Mouse (Mus musculus): ENCODE measurements around the gene Tpt1.
"Not testable (repeated sequence)": the region's sequence is repeated elsewhere in the genome, so short reads cannot be mapped to it uniquely, and the experiment has no call there.

The Tpt1 gene

DNA sequence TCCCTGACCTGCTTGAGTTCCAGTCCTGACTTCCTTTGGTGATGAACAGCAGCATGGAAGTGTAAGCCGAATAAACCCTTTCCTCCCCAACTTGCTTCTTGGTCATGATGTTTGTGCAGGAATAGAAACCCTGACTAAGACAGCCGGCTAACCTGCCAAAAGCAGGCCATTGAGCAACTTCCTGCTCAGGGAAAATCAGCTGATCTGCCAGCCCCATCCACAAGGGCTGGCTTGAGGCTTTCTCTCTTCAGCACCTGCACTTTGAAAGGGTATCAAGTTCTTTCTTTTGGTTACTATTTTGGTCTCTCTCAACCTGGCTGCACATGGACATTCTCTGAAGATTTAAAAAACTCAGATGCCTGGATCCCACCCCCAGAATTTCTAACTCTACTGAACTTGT lies 3.1 kb upstream of the Tpt1 start:
- in situ Hi-C loops (cut with MboI, MseI) = not testable (repeated sequence)

DNA sequence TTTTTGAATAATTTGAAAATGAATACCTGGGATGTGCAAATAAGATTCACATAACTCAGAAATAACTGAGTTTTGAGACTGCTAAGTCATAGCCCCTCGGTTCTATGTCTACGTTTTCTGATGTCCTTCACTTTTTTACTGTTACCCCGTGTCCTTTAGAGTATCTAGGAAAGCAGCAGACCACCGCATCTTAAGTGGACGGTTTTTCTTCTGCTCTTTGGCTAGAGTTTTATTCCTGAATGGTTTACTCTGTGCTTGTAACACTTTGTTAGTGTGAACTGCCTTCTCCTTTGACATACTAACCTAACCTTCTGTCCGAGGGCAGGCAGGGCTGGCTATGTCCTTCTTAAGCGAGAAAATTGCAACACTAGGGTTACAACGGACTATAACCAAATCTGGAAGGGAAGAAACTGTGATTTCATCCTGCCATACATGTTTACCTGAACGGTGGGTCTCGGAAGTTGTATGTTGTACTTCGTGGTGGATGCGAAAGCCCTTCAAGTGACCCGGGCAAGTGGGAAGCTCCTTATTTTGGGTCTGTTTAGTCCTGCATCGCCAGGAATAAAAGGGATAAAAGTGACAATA lies 690 bp upstream of the Tpt1 start:
- in situ Hi-C loops (cut with MboI, MseI) = no loop called here

DNA sequence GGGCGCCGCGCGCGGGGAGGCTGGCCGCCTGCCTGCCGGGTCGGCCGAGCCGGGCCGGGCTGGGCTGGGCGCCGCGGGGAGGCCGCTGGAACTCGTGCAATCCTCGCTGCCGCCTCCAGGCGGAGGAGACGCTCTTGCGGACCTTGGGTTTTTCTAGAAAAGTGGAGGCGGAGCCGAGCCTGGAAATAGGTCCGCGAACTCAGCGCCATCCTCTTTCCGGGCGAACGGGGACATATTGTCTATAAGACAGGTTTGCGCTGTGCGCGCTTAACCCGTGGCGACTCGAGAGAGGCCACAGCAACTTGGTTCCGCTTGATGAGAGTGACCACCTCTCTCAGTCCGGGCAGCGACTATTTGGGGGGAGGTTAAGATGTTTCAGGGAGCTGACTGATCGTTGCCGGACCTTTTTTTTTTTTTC lies 814 bp downstream of the Tpt1 start:
- in situ Hi-C loops (cut with MboI, MseI) = no loop called here

DNA sequence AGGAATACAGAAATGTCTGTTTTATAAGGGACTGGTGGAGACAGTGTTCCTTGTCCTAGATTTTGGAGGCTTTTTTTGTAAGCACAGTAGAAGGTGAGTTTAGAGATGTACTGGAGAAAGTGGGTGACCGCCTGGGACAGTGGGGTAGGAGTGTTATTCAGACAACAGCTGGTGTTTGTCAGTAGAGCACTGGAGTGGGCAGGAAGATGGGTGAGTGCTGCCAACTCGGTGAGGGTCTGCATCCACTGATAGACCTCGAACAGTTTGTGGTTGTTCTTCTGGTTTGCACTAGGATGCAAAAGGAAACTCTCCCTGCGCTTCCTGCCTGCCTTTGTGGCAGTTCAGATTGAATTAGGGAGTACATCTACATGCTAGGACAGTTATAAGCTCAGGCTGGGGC lies 2.8 kb downstream of the Tpt1 start:
- in situ Hi-C loops (cut with MboI, MseI) = no loop called here

DNA sequence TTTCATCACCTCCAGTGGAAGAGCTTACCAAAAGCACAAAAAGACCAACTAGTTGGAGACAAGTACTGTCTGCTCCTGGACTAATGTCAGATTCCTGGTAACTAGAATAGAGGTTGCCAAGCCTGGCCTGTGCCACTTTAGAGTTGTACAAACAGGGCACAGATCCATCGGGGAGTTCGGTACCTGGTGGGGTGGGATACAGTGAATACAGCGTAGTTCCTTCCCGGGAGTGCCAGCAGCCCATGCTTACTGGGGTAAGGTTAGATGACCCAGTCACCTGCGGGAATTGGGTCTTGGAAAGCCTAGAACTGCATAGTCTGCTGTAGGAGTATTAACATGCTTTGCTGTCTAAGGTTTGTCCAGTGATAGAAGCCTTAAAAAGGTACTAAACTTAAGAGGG lies 3.6 kb downstream of the Tpt1 start:
- in situ Hi-C loops (cut with MboI, MseI) = no loop called here

DNA sequence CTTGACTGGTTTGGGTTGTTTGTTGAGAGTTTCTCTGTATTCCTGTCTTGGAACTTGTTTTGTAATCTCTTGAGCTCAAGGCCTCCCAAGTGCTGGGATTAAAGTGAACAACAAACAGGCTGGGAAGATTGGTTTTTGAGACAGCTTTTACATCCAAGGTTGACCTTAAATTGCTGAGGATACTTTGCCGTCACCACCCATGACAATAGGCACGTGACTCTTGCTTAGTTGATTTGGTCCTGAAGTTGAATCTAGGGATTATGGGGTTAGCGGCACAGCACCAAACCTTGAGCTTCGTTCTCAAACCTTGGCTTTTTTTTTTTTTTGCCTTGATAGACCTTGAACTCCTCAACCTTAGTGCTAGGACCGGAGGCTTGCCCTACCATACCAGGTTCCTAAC lies 4.3 kb downstream of the Tpt1 start:
- in situ Hi-C loops (cut with MboI, MseI) = no loop called here

DNA sequence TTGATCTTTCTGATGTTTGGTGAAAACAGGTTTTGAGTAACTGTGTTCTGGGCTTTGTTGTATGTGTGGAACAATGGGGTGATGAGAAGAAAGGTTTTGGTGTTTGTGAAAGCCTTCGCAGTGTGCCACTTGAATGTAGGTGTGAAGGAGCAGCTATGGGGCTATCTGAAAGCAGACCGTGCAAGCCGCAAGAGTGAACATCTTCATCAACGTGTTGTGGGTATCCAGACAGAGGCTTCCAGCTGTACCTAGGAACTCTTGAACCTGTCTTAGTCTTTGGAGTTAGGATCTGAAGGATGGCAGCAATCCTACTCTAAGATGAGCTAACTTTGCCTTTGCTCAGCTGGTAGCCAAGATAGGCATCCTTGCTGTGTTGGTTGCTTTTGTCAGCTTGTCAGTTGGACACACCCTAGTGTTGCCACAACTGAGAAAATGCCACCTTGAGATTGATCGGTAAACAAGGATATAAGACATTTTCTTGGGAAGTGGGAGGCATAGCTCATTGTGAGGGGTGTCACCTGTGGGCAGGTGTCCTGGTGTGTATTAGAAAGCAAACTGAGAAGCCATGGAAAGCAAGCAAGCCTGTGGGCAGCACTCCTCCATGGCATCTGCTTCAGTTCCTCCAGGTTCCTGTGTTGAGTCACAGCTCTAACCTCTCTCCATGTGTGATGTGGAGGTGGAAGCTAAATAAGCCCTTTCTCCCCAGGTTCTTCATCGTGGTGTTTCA lies 5.1 kb downstream of the Tpt1 start:
- in situ Hi-C loops (cut with MboI, MseI) = no loop called here

DNA sequence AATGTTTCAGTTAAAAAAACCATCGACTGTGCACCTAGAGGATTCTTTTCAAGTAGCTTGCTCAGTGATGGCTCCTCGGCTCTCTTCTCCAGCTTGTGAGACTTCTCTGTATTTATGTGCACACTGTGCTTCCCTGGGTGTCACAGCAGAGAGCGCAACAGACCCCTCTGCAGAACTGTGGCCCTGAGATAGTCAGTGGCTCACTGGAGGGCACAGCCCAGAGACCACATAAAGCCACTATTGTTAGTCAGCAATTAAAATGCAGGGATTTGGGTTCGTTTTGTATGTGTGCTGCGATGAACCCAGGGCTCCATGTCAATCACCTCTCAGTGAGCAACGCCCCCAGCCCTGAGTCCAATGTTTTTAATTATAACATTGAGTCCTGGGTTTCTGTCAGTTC lies 5.9 kb downstream of the Tpt1 start:
- in situ Hi-C loops (cut with MboI, MseI) = no loop called here

DNA sequence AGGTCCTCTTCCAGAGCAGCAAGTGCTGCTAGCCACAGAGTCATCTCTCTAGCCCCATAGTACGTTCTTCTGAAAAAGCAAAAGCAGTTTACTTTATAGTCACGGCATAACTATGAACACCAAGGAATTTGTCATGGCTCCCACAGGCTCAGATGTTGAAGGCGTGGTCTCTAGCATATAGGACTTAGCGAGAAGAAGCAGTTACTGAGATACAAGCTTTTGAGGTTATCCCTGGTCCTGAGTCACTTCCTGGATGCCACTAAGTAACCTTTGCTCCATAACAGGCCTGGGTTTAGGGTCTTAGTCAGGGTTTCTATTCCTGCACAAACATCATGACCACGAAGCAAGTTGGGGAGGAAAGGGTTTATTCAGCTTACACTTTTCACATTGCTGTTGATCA lies 7.1 kb downstream of the Tpt1 start:
- in situ Hi-C loops (cut with MboI, MseI) = no loop called here

DNA sequence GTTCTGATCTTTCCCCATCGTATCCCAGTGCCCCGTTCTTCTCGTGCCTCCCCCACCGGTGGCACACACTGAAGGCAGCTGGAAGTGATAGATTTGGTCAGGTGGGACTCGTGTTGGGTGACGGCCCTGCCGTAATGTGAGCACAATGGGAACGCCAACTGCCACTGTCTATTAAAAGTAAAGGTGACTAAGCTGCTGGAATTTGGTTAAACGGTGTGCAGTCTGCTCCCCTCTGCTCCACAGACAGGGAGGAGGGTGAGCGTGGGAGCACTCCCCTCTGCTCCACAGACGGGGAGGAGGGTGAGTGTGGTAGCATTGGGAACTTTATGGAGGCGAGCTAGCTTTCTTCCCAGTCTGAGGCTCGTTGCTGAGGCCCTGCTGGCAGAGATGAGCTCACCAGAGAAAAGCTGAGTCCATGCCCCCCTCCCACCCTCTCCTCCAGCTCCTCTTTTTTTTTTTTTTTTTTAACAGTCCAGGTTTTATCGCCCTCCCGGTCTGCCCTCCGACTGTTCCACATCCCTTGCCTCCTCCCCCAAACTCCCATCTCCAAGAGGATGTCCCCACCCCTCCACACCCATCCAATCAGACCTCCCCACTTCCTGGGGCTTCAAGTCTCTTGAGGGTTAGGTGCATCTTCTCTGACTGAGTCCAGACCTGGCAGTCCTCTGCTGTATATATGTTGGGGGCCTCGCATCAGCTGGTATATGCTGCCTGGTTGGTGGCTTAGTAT lies 10.5 kb downstream of the Tpt1 start:
- in situ Hi-C loops (cut with MboI, MseI) = no loop called here

DNA sequence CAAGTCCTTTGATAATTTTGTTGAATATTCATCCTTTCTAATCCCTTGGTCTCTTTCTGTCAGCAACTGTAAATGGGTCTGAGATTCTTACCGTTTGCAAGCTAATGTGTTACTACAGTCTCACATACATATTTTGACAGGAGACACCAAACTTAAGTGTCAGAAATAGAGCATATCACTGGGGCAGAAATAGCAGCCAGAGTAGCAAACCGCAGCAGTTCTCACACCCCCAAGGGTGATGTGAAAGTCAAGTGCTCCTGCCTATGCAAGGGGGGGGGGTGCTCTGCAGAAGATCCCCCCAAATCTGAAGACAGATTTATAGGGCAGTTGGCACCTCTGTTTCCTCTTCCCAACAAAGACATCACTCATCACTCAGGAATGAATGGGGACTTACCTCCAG lies 13.3 kb downstream of the Tpt1 start:
- in situ Hi-C loops (cut with MboI, MseI) = no loop called here

DNA sequence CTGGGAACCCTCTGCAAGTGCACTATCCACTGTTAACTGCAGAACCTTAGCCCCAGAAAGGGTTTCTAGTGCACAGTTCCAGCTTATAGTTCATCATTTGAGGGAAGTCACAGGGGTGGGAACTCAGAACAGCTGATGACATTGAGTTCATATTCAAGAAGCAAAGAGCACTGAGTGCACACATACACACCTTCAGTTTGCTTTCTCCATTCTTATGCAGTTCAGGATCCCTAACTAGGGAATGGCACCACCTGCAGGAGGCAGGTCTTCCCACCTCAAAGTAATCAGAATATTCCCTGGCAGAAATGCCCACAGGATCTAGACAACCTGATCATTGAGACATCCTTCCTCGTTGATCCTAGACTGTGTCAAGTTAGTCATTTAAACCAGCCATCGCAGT lies 14.7 kb downstream of the Tpt1 start:
- in situ Hi-C loops (cut with MboI, MseI) = loop anchor here (10.0 kb wide), 1 partner anchor 545 kb away; no protein-coding TSS in a partner anchor

DNA sequence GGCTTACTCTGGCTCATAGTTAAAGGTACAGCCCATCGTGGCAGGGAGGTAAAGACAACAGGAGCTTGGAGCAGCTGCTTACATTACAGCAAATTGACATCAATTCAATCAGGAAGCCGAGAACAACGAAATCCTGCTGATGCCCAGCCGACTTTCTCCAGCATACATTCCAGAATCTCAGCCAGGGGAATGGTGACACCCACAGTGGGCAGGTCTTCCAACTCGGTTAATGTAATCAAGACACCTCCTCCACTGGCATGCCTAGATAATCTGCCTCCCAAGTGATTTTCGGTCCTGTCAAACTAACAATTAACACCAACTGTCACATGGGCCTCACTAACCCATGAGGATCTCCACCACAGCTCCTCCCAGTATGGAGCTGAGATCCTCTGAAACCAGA lies 17.8 kb downstream of the Tpt1 start:
- in situ Hi-C loops (cut with MboI, MseI) = loop anchor here (10.0 kb wide), 1 partner anchor 542 kb away; no protein-coding TSS in a partner anchor

DNA sequence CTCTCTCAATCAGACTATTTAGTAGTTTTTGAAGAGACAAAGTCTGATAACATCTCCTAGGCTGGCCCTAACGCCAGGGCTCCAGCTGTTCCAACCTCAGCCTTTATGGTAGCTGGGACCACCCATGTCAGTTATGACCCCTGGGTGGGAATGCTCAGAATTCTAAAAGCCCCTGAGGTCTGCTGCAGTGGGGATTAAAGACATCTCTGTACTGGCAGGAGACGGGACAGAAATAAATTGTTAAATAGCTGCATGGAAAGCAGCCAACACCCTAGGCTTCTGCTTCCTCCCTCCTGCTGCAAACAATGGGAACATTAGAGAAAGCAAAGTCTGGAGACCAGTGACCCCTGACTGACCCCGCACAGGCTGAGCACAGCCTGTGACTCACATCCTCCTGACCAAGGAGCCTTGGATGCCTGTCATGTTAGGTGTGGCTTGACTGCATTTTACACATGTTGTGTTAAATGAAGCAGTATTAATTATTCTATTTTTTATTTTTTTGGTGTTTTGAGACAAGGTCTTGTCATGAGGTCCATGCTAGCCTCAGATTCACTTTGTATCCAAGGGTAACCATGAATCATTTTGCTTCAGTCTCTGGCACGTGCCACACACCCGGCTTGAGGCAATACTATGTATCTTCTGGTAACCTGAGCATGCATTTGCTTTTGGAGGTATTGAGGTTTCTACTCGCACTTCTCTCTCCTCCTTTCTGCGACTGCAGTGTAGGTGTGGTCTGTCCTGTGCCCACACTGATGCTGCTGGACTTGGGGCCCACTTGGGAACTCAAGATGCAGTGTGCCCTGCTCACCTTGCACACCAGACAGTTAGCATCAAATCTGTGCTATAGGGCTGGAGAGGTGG lies 18.9 kb downstream of the Tpt1 start:
- in situ Hi-C loops (cut with MboI, MseI) = loop anchor here (10.0 kb wide), 1 partner anchor 541 kb away; no protein-coding TSS in a partner anchor

DNA sequence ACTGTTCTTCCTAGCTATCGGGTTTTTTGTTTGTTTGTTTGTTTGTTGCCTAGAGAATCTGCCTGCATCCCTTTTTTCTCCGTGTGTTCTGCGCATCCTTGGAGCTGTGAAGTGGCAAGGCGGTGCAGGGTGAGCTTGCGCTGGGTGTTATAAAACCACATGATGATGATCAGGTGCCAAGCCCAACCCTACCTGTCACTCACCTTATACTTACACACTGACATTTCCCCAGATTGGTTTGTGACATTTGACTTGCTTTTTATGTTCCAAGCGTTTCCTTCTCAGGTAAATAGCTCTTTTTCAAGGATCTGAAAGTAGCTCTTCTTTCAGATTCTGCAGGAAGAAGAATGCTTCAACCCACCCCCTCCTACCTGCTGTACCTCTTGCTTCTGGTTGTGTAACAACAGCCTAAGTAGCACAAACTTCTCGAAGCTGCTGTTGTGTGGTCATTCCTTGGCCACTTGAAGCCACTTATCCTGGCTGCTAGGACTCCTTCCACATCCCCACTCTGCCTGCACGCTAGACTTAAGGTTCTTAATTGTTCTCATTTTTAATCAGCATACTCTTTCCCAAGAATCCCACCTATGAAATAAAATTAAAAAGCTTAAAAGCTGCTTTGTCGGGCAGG lies 21.9 kb downstream of the Tpt1 start:
- in situ Hi-C loops (cut with MboI, MseI) = loop anchor here (10.0 kb wide), 1 partner anchor 538 kb away; no protein-coding TSS in a partner anchor

DNA sequence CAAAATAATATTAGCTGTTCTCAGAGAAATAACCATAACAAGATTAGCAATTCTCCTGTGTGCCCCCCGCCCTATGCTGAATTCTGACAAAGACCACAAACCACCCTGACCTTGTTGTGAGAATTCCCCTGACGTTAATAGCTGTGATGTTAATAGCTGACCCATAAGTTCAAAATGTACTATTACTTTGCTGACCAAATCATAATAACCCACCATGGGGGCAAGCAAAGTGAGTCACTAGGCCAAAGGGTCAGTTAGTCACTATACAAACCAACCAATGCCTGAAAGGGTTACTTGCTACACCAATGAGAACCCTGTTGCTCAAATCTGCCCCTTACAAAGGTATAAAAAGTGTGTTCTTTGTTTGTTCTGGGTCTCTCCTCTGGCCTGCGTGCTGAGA lies 23.1 kb downstream of the Tpt1 start:
- in situ Hi-C loops (cut with MboI, MseI) = loop anchor here (10.0 kb wide), 1 partner anchor 537 kb away; no protein-coding TSS in a partner anchor

DNA sequence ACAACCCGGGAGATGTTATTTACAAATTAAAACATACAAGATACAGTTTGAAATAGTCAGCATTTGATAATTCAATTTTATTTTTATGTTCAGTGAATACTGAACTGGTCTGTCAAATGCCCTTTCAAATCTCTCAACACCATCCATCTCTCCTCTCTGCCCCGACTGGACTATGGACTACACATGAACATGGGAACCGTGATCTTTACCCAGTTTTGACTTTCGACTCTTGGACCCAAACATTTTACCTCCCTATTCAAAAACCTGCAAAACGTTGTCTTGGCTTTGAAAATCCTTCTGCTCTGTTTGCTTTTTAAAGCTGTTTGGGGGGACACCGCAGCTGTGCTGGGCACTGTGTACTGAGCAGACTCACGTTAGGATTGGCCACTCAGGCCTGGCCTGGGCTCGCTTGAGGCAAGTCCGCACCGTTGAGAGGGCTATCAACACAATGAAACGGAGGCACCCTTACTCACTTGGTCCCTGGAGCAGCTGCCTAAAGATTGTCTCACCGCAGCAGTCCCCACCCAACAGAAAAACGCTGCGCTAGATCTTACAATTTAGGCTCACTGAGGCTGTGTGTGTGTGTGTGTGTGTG lies 25.0 kb downstream of the Tpt1 start:
- in situ Hi-C loops (cut with MboI, MseI) = loop anchor here (10.0 kb wide), 1 partner anchor 535 kb away; no protein-coding TSS in a partner anchor

DNA sequence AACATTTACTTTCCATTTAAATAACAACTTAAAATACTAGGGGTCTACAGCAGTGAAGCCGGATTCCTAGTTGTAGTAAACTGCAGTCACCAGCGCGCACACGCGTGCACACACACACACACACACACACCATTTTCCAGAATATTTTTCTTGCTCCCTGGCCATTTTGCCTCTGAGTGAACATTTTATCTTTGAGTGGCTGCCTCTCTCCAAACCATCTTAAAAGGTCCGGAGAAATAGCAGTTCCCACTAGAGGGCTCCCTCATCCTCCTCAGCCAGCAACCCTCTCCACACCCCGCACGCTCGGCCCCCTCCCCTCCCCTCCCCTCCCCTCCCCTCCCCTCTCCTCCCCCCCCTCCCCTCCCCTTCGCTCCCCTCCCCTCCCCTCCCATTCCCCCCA lies 25.7 kb downstream of the Tpt1 start:
- in situ Hi-C loops (cut with MboI, MseI) = no loop called here

DNA sequence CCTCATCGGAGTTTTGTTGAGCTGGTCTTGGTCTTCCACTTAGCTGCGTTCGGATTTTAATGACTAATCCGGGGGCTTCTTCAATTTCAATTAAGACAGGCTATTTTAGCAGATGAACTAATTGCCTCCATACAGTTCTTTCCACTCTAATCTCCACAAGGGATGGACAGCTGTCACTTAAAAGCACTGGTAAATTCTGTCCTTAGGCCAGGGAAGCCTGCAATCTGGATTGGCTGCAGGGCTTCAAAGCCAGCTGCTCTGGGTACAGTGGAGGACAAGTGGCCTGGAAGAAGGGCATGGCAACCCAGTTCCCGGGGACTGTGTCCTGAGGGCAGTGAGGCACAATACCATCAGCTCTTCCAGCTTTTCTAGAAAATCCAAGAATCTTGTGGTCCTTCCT lies 26.2 kb downstream of the Tpt1 start:
- in situ Hi-C loops (cut with MboI, MseI) = no loop called here

DNA sequence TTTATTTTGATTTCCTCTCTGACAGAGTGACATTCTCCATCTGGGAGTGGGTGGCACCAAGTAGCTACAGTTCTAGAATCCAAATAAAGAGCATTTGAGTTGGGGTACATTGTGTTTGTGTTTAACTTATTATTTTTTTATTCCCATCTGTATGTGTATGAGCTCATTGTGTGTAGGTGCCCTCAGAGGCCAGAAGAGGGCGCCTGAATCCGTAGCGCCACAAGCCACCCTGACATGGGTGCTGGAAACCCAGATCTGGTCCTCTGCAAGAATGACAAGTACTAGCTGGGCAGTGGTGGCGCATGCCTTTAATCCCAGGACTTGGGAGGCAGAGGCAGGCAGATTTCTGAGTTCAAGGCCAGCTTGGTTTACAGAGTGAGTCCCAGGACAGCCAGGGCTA lies 26.9 kb downstream of the Tpt1 start:
- in situ Hi-C loops (cut with MboI, MseI) = no loop called here

DNA sequence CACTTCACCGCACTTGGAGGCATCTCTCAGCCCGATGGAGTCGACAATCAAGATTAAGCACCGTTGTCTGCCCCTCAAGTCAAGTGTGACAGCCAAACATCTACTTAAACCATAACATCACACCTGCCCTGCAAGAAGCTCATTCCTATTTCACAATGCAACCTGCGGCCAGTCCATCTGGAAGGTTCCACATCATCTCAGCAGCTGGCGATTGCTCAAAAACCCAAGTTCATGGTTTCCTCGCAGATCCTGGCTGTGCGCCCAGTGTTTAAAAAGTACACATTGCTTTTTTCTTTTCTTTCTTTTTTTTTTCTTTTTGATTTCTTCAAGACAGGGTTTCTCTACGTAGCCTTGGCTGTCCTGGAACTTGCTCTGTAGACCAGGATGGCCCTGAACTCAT lies 28.7 kb downstream of the Tpt1 start:
- in situ Hi-C loops (cut with MboI, MseI) = no loop called here

Data from regulatory T cell (primary cell).